Mouse (Mus musculus) liver, embryonic 16.5 days (tissue): ENCODE data around the gene Nrp2. TPM values are rescaled to one million over a fixed set of nuclear protein-coding genes. Genes with fewer than 3 reads are reported as not detected.

Source experiments
- ATAC-seq: fragments of 200-750 bp; cut with Nextera tagmentation; 2 replicates; pipeline ENCODE4 v1.8.0; 2017; ENCODE audit warnings: low read depth, mild to moderate bottlenecking, moderate number of reproducible peaks, moderate library complexity
- H3K27ac ChIP-seq: fragments of 300-500 bp; sonication (generic); 2 replicates; pipeline ENCODE4 v1.5.1; 2014; ENCODE audit warnings: mild to moderate bottlenecking, low read length
- H3K27me3 ChIP-seq: fragments of 300-500 bp; sonication (generic); 2 replicates; pipeline ENCODE4 v1.6.1; 2014; ENCODE audit warnings: low read depth, low read length, mixed read lengths; ENCODE audit not compliant: control insufficient read depth, insufficient read depth
- H3K36me3 ChIP-seq: fragments of 300-500 bp; sonication (generic); 2 replicates; pipeline ENCODE4 v1.6.1; 2014; ENCODE audit warnings: mild to moderate bottlenecking; ENCODE audit not compliant: control insufficient read depth, insufficient read depth
- H3K4me1 ChIP-seq: fragments of 300-500 bp; sonication (generic); 2 replicates; pipeline ENCODE4 v1.6.1; 2014; ENCODE audit warnings: low read depth, low read length, mixed read lengths; ENCODE audit not compliant: control insufficient read depth
- H3K4me2 ChIP-seq: fragments of 300-500 bp; sonication (generic); 2 replicates; pipeline ENCODE4 v1.6.1; 2014; ENCODE audit warnings: low read depth, low read length, mixed read lengths
- H3K4me3 ChIP-seq: fragments of 300-500 bp; sonication (generic); 2 replicates; pipeline ENCODE4 v1.5.1; 2014; ENCODE audit warnings: low read depth, mild to moderate bottlenecking, low read length
- H3K9ac ChIP-seq: fragments of 300-500 bp; sonication (generic); 2 replicates; pipeline ENCODE4 v1.6.1; 2014; ENCODE audit warnings: low read depth, low read length
- H3K9me3 ChIP-seq: fragments of 300-500 bp; sonication (generic); replicated peaks from 2 replicates; pipeline ENCODE4 v1.6.1; 2016; ENCODE audit warnings: low read length; ENCODE audit not compliant: control insufficient read depth
- WGBS: fragments of 180-500 bp; shearing (Covaris S2); extraction: QIAGEN DNeasy Blood & Tissue Kit; methylation state at CpG from one replicate; pipeline ENCODE4 v1.1.7; 2014; ENCODE audit not compliant: insufficient replicate concordance; 5-methylcytosine and 5-hydroxymethylcytosine counted together
- polyA plus RNA-seq: library from polyadenylated mRNA; unstranded; fragments of >200 nt; fragmentation: Nextera tagmentation; extraction: Ambion mirVana; gene quantifications from 2 replicates; pipeline ENCODE4 v1.2.1, GENCODE M21; 2015

Gene Nrp2
- polyA plus RNA-seq, 1 experiment from 2014 or later, result 0.91 TPM

DNA sequence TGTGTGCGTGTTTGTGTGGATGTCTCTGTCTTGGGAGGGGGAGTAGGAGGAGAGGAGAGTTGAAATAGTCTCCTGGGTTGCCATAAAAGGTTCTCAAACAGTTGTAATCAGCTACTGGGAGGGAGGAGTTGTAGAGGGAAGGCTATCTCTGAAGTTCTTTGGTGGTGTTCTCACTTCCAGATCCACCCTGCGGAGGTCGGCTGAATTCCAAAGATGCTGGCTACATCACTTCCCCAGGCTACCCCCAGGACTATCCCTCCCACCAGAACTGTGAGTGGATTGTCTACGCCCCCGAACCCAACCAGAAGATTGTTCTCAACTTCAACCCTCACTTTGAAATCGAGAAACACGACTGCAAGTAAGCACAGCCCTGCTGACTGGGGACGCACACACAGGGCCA lies 15.7 kb downstream of the Nrp2 start:
- H3K27ac ChIP-seq, result no peak overlapping the region
- H3K27me3 ChIP-seq, result no peaks in the 10 kb centered on the region
- no peak overlapping the region for H3K4me3 ChIP-seq
- no peak overlapping the region for H3K4me2 ChIP-seq
- peaks cover 2% of the 10 kb centered on the region; the same call in 1 of the 2 replicates for H3K4me1 ChIP-seq
- WGBS, result 60% methylated on average over 8 of the region's 8 CpGs
- H3K9ac ChIP-seq, result no peak overlapping the region
- no peaks in the 10 kb centered on the region for H3K36me3 ChIP-seq
- no peaks in the 10 kb centered on the region for H3K9me3 ChIP-seq
- ATAC-seq, result no peak

DNA sequence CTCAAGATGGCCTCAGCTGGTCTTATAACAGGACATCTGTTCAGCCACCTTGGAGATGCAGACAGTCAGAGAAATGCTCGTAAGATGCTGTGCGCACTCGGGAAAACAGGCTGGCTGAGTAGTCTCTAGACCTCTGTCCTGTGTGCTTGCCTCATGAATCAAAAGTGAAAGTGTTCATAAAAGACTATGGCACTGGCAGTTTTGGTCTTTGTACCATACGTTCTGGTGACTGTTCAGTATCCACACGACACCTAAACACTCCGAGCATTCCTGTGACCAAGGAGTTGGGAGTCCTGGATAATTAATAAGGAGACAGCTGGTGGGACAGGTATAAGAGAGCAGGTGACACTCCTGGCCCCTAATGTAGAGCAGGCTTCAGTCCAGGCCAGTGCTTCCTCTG lies 16.7 kb downstream of the Nrp2 start:
- H3K36me3 ChIP-seq, result no peaks in the 10 kb centered on the region
- no peak overlapping the region for H3K4me2 ChIP-seq
- no peaks in the 10 kb centered on the region for H3K27me3 ChIP-seq
- no peak overlapping the region for H3K4me3 ChIP-seq
- no peak for ATAC-seq
- no peak overlapping the region for H3K27ac ChIP-seq
- no peaks in the 10 kb centered on the region for H3K9me3 ChIP-seq
- 70% methylated on average over 6 of the region's 6 CpGs for WGBS
- no peak overlapping the region for H3K9ac ChIP-seq
- H3K4me1 ChIP-seq, result peaks cover 2% of the 10 kb centered on the region; the same call in 1 of the 2 replicates

DNA sequence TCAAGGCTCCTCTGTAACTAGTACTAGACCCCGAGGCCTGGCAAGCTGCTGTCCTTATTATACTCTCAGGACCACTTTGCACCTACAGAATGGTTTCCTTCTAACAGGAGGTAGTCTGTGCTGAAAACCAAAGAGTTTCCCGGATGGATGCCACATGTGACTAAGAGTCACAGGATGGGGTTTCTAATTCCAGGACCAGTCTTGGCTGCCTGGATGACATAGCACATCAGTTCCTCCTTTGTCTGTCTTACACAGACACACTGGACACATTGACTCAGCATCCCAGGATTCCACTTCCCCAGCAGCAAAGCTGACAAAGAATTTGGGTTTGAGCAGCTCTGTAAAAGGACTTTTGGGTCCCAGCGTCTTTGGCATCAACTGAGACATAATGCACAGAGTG lies 17.1 kb downstream of the Nrp2 start:
- H3K4me1 ChIP-seq, result peaks cover 3% of the 10 kb centered on the region
- no peak overlapping the region; the same call in 1 of the 2 replicates for H3K27ac ChIP-seq
- no peaks in the 10 kb centered on the region for H3K27me3 ChIP-seq
- no peaks in the 10 kb centered on the region for H3K36me3 ChIP-seq
- ATAC-seq, result no peak
- H3K9me3 ChIP-seq, result no peaks in the 10 kb centered on the region
- no peak overlapping the region for H3K4me2 ChIP-seq
- 53% methylated on average over 3 of the region's 3 CpGs for WGBS
- no peak overlapping the region for H3K9ac ChIP-seq
- H3K4me3 ChIP-seq, result no peak overlapping the region

DNA sequence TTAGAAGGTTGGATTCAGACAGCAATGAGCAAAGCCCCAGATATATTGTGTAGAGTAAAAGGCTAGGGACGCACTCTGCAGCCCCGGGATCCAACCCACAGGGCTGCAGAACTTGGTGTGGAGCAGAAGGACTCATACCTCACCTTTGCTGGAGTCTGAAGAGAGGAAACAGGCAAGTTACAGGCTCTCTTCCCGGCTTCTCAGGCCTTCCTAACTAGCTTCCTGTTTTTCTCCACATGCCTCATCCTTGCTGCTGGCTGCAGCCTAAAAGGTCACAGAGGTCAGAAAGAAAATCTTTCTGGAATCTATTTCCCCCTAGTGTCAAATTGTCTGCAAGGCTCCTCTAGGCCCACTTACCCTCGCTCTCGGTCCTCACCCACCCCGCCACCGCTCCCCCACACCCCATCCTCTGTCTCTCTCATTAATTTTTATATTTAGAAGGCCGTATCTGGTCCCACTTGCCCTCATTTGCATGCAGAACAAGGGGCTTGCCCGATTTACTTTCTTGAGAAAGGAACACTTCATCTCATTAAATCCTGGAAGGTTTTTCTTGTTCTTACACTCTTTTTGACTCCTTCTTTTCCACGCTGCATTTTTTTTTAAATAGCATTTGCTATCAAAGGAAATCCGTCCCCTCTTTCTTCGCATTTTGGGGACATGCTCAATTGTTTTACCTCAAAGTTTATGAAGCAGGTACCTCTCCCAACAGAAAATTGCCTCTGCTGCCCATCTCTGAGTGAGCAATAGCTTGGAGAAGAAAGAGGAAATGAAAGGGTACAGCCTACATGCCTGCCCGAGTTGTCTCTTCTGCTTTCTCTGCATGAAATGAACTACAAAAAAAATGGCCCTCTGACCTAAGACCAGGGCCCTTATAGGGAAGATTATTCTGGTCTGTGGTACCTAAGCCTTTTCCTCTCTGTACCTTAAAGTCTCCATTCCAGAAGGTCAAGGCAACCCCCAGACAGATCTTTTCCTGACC lies 17.9 kb downstream of the Nrp2 start:
- no peaks in the 10 kb centered on the region for H3K36me3 ChIP-seq
- no peaks in the 10 kb centered on the region for H3K9me3 ChIP-seq
- WGBS, result 50% methylated on average over 13 of the region's 13 CpGs
- H3K27me3 ChIP-seq, result no peaks in the 10 kb centered on the region
- H3K4me1 ChIP-seq, result peaks cover 4% of the 10 kb centered on the region
- no peak overlapping the region for H3K4me2 ChIP-seq
- no peak overlapping the region for H3K9ac ChIP-seq
- H3K27ac ChIP-seq, result no peak overlapping the region; the same call in 1 of the 2 replicates
- H3K4me3 ChIP-seq, result no peak overlapping the region
- no peak for ATAC-seq

DNA sequence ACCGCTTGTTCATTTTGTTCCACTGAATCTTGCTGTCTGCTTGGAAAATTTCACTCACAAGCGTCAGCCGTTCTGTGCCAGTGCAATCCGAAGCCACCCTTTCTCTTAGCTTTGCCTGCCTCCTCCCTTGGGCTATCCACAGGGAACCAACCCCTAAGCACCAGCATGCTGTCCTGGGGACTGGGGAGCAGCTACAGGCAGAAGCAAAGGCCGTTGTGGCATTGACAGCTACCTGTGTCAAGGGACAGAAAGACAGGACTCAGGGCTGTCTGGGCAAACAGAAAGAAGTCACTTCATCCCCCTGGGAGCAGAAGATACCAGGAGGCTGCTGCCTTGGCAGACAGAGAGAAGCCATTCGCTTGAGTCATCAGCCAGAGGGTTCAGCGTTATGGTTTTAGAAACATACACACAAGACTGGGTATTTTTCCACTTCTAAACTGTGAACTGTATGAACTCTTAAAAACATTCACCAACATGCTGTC lies 18.7 kb downstream of the Nrp2 start:
- ATAC-seq, result no peak
- Histone ChIP-seq H3K4me2 (no peak overlapping the region), H3K4me3 (no peak overlapping the region), H3K27ac (no peak overlapping the region), H3K9me3 (no peaks in the 10 kb centered on the region), H3K27me3 (no peaks in the 10 kb centered on the region), H3K9ac (no peak overlapping the region), H3K36me3 (no peaks in the 10 kb centered on the region), H3K4me1 (peaks cover 4% of the 10 kb centered on the region)
- WGBS, result 63% methylated on average over 7 of the region's 7 CpGs

DNA sequence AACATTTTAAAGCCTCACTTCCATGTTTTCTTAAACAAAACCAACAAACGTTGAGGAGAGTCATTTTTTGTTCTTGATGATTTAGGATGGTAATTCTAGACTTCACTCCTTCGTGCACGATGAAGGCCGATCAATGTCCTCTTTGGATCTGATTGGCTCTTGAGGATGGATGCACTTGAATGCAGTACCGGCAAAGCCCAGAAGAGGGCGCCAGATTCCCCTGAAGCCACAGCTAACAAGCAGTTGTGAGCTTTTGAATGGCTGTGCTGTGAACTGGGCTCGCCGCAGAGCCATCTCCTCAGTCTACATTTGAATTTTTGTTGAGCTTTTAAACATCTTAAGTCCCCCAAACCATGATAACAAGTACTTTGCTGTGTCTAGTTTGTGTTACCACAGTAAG lies 19.4 kb downstream of the Nrp2 start:
- Histone ChIP-seq H3K27ac (no peak overlapping the region), H3K9ac (no peak overlapping the region), H3K9me3 (no peaks in the 10 kb centered on the region), H3K27me3 (no peaks in the 10 kb centered on the region), H3K36me3 (no peaks in the 10 kb centered on the region), H3K4me2 (no peak overlapping the region), H3K4me3 (no peak overlapping the region), H3K4me1 (peaks cover 4% of the 10 kb centered on the region)
- ATAC-seq, result no peak
- WGBS, result 54% methylated on average over 8 of the region's 8 CpGs

DNA sequence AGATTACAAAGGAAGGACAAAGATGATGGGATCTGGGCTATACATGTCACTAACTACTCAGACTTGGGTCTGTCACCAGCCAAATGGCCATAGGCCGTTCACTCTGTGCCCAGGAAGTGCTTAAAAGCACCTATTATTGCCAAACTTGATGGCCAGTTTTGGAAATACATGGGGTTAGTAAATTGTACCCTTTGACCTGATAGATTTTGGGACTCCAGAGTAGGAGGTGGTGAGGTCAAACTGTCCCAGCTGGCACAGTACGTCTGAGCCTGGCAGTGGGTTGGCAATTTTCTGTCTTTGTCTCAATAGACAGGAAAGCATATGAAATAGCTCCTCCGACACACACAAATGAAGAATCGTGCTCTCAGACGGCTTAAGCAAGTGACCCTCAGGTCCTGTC lies 20.8 kb downstream of the Nrp2 start:
- no peak overlapping the region for H3K27ac ChIP-seq
- H3K27me3 ChIP-seq, result no peaks in the 10 kb centered on the region
- no peak overlapping the region for H3K4me3 ChIP-seq
- no peaks in the 10 kb centered on the region for H3K36me3 ChIP-seq
- 56% methylated on average over 5 of the region's 5 CpGs for WGBS
- peaks cover 4% of the 10 kb centered on the region for H3K4me1 ChIP-seq
- H3K9me3 ChIP-seq, result no peaks in the 10 kb centered on the region
- H3K4me2 ChIP-seq, result no peak overlapping the region
- ATAC-seq, result no peak
- H3K9ac ChIP-seq, result no peak overlapping the region

DNA sequence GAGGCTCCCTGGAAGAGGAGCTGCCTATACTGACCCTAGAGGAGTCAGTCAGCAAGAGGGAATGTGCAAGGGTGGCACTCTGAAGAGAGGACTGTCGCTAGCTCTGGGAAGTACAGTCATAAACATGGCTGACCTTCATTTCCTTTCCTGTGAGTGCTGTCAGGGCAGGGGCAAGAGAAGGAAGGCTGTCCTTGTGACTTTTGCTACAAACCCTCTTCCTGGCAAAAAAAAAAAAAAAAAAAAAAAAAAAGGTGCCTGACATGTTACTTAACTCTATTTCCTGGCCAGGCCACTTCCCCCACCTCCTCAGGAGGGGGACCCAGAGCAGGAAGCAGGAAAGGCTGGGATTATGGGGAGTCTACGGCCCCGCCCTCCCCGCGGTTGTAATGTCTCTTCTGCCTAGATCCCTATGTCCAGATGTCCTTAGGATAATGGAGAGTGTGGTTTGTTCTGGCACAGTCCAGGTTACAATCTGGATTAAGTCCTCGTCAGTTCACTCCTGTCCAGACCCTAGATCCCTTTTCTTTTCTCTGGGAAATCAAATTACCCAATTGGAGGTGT lies 21.5 kb downstream of the Nrp2 start:
- H3K27me3 ChIP-seq, result no peaks in the 10 kb centered on the region
- H3K4me3 ChIP-seq, result no peak overlapping the region
- H3K27ac ChIP-seq, result no peak overlapping the region
- peaks cover 4% of the 10 kb centered on the region for H3K4me1 ChIP-seq
- H3K4me2 ChIP-seq, result no peak overlapping the region
- H3K36me3 ChIP-seq, result no peaks in the 10 kb centered on the region
- H3K9me3 ChIP-seq, result no peaks in the 10 kb centered on the region
- no peak overlapping the region for H3K9ac ChIP-seq
- ATAC-seq, result peak; percentile 59
- WGBS, result 33% methylated on average over 6 of the region's 6 CpGs
